Mouse (Mus musculus): ENCODE data around the gene Rgma.
A peak's percentile ranks its signal among the peaks of the same experiment; 100 is the strongest.

Gene Rgma

GRCm38 (mm10) chr7:73371587-73372321 is 3.6 kb upstream of the Rgma start:
- peak; percentile 93 for DNase-seq

GRCm38 (mm10) chr7:73372352-73372970 is 2.8 kb upstream of the Rgma start:
- peak; percentile 98 for DNase-seq

- DNase-seq, result peak; percentile 97
Observed at GRCm38 (mm10) chr7:73374727-73375126, 582 bp upstream of the Rgma start.

GRCm38 (mm10) chr7:73376101-73377001 is 1.0 kb downstream of the Rgma start:
- DNase-seq, result peak; percentile 96

GRCm38 (mm10) chr7:73377307-73377706 is 2.0 kb downstream of the Rgma start:
- DNase-seq, result no peak

GRCm38 (mm10) chr7:73378034-73378433 is 2.7 kb downstream of the Rgma start:
- DNase-seq, result no peak

- no peak for DNase-seq
Observed at GRCm38 (mm10) chr7:73382843-73383242, 7.5 kb downstream of the Rgma start.

GRCm38 (mm10) chr7:73388866-73389265 is 13.6 kb downstream of the Rgma start:
- DNase-seq, result peak; percentile 68

GRCm38 (mm10) chr7:73389419-73389818 is 14.1 kb downstream of the Rgma start:
- DNase-seq, result peak; percentile 90

GRCm38 (mm10) chr7:73389871-73390294 is 14.6 kb downstream of the Rgma start:
- DNase-seq, result peak; percentile 89

- peak; percentile 95 for DNase-seq
Observed at GRCm38 (mm10) chr7:73390426-73391001, 15.2 kb downstream of the Rgma start.

GRCm38 (mm10) chr7:73391002-73391517 is 15.8 kb downstream of the Rgma start:
- peak; percentile 99 for DNase-seq

GRCm38 (mm10) chr7:73391518-73392321 is 16.4 kb downstream of the Rgma start:
- peak; percentile 97 for DNase-seq

- DNase-seq, result peak; percentile 90
Observed at GRCm38 (mm10) chr7:73392359-73392758, 17.1 kb downstream of the Rgma start.

- DNase-seq, result peak; percentile 85
Observed at GRCm38 (mm10) chr7:73393307-73394012, 18.2 kb downstream of the Rgma start.

GRCm38 (mm10) chr7:73394013-73394409 is 18.7 kb downstream of the Rgma start:
- DNase-seq, result peak; percentile 90

GRCm38 (mm10) chr7:73398319-73398718 is 23.0 kb downstream of the Rgma start:
- DNase-seq, result peak; percentile 97

GRCm38 (mm10) chr7:73398806-73399442 is 23.6 kb downstream of the Rgma start:
- peak; percentile 92 for DNase-seq

- DNase-seq, result peak; percentile 97
Observed at GRCm38 (mm10) chr7:73399501-73400044, 24.3 kb downstream of the Rgma start.
